Mouse (Mus musculus): ENCODE measurements around the gene Ano4.

Gene Ano4

GRCm38 (mm10) chr10:89273001-89273680 lies 71.4 kb downstream of the Ano4 start:
- DNase-seq = no peak

- DNase-seq = no peak
Measured at GRCm38 (mm10) chr10:89267312-89267711, 77.2 kb downstream of the Ano4 start.

GRCm38 (mm10) chr10:89263396-89263795 lies 81.2 kb downstream of the Ano4 start:
- no peak for DNase-seq

GRCm38 (mm10) chr10:89257457-89258381 lies 86.8 kb downstream of the Ano4 start:
- DNase-seq = no peak

- DNase-seq = no peak
Measured at GRCm38 (mm10) chr10:89256762-89257456, 87.7 kb downstream of the Ano4 start.

- DNase-seq = no peak
Measured at GRCm38 (mm10) chr10:89254765-89255164, 89.8 kb downstream of the Ano4 start.

- DNase-seq = no peak
Measured at GRCm38 (mm10) chr10:89253799-89254198, 90.8 kb downstream of the Ano4 start.

GRCm38 (mm10) chr10:89252636-89253035 lies 91.9 kb downstream of the Ano4 start:
- no peak for DNase-seq

- DNase-seq = no peak
Measured at GRCm38 (mm10) chr10:89243808-89244207, 100.8 kb downstream of the Ano4 start.

- peak; percentile 32 for DNase-seq
Measured at GRCm38 (mm10) chr10:89224524-89224923, 120.0 kb downstream of the Ano4 start.

GRCm38 (mm10) chr10:89222284-89222989 lies 122.1 kb downstream of the Ano4 start:
- no peak for DNase-seq

GRCm38 (mm10) chr10:89216078-89216477 lies 128.5 kb downstream of the Ano4 start:
- no peak for DNase-seq

GRCm38 (mm10) chr10:89205858-89206257 lies 138.7 kb downstream of the Ano4 start:
- no peak for DNase-seq

GRCm38 (mm10) chr10:89196444-89196843 lies 148.1 kb downstream of the Ano4 start:
- no peak for DNase-seq

GRCm38 (mm10) chr10:89195068-89195467 lies 149.5 kb downstream of the Ano4 start:
- DNase-seq = no peak

- no peak for DNase-seq
Measured at GRCm38 (mm10) chr10:89194440-89194839, 150.1 kb downstream of the Ano4 start.

- DNase-seq = no peak
Measured at GRCm38 (mm10) chr10:89177921-89178320, 166.6 kb downstream of the Ano4 start.

GRCm38 (mm10) chr10:89164533-89164932 lies 180.0 kb downstream of the Ano4 start:
- no peak for DNase-seq

- DNase-seq = no peak
Measured at GRCm38 (mm10) chr10:89155502-89155901, 189.1 kb downstream of the Ano4 start.

- DNase-seq = no peak
Measured at GRCm38 (mm10) chr10:89154797-89155465, 189.6 kb downstream of the Ano4 start.

GRCm38 (mm10) chr10:89149166-89149565 lies 195.4 kb downstream of the Ano4 start:
- no peak for DNase-seq

GRCm38 (mm10) chr10:89121391-89121790 lies 223.2 kb downstream of the Ano4 start:
- no peak for DNase-seq

All from lung, postnatal 14 days (tissue).